Mouse (Mus musculus): ENCODE data around the gene Zfp597. TPM values are rescaled to one million over a fixed set of nuclear protein-coding genes. Genes with fewer than 3 reads are reported as not detected.

Zfp597 gene
- 15.1 TPM for polyA plus RNA-seq (2017; shearing (Covaris generic))

DNA sequence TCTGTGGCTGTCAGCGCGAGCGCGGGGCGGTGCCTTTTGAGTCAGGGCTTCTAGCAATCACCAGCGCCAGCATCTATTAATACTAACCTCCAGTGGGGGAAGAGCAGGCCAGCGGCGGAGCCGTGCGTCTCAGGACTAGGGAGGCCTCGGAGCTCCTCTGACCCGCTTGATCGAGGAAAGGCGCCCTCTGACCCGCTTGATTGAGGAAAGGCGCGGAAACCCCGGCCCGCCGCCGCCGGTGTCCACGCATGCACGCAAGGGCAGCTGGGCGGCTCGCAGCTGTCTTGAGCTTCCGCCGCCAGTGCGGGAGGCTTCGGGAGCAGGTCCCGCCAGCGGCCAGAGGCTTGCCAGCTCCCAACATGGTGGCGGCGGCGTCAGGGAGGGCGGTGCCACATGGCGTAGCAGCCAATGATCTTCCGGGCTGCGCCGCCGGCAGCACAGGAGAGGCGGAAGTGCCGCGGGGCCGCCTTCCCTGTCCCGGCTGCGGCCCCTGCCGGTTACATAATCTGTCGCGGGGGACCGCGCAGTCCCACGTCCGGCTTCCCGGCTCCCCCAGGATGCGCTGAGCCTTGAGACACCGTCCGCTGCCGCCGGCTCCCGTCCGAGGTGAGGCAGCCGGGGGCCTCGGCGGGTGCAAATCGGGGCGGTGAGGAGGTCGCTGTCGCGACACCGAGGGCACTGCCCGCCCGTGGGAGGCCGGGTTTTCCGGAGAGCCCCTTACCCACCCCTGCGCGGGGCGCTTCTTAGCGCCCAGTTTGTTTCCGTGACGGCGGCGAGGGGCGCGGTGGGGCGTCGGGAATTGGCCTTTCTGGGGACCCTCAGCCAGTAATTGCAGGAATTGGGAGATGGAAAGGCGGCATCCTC is at the start of gene Zfp597, which contains the start of gene Gm20695:
TSS of gene Zfp597 (minus strand) at position 361 of the 864 bp plus-strand sequence.
TSS of gene Gm20695 (plus strand) at position 448 of the 864 bp plus-strand sequence.

GRCm38 (mm10) chr16:3908537-3909111 is 24.3 kb upstream of the Zfp597 start, which contains the start of the genes 1700037C18Rik and Cluap1:
TSS of gene 1700037C18Rik (minus strand) at chr16:3908689.
TSS of gene Cluap1 (plus strand) at chr16:3908801.

GRCm38 (mm10) chr16:3872216-3873047 is 11.9 kb downstream of the Zfp597 start, which contains the start of gene Naa60:
TSS of gene Naa60 (plus strand) at chr16:3872375.

DNA sequence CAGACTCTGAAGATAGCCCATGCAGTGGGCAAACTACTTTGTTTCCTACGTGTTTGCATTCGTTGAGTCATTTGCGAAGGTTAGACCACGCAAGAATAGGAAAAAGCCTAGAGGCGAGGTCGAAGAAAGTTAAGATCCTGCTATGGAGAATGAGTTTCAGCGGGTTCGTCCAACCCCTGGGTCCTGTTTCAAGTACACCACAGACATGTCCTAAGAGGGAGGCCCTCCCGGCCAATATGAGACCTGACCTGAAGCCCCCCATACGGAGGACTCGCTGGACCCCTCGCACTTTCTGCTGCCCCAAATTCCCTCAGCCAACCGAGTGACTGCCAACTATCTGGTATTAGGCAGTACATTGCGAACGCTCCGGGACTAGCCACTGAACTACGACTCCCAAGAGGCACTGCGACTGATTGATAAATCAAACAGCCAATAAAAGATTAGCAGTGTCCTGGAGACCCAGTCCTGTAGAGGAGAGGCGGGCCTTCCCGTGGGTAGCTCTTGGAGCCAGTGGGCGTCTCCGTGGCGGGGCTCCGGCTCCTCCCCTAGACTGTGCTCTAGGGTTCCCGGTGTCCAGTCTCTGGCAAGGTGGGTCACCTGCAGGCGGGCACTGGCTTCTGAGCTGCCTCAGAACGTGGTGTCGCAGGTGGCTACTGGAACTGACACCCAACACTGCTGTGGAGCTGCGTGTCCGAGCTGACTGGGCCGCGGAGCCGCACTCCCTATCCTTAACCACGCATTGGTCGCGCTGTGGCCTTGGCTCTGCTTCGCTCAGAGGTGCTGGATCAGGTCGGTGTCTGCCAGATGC is 37.4 kb downstream of the Zfp597 start, which contains the start of gene Zfp174:
TSS of gene Zfp174 (plus strand) at position 558 of the 808 bp plus-strand sequence.

DNA sequence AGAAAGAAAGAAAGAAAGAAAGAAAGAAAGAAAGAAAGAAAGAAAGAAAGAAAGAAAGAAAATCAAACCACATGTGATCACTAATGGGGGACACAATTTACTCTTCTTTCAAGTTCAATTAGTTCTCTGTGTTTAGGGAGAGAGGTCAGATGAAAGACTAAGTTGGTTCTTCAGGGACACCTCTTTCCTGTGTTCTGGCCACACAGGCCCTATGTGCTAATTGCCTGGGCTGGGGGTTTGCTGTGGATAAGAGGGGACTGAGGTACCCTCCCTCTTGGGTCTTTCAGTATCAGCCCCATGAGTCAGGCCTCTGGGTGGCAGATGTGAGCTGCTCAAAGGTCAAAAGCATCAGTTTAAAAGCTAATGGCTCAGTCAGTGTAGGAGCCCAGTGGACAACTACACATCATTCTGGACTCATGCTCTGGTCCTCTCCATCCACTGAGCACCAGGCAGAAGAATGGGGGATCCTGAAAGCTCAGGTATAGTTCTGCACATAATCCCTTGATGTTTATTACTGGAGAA is 53.7 kb downstream of the Zfp597 start, which contains the start of gene Olfr15:
TSS of gene Olfr15 (plus strand) at position 291 of the 522 bp plus-strand sequence.

Other genes starting within 250 kb of the Zfp597 start
- not detected for gene Mefv, start 166.5 kb downstream of the Zfp597 start, polyA plus RNA-seq (2017; shearing (Covaris generic))
- gene Zfp263, start 140.5 kb downstream of the Zfp597 start, polyA plus RNA-seq (2017; shearing (Covaris generic)): 65.1 TPM
- not detected for gene Olfr15, start 53.7 kb downstream of the Zfp597 start, polyA plus RNA-seq (2017; shearing (Covaris generic))
- gene Zfp174, start 37.3 kb downstream of the Zfp597 start, polyA plus RNA-seq (2017; shearing (Covaris generic)): 0.84 TPM
- gene Naa60, start 12.2 kb downstream of the Zfp597 start, polyA plus RNA-seq (2017; shearing (Covaris generic)): 140 TPM
- gene Gm20695, start 87 bp upstream of the Zfp597 start, polyA plus RNA-seq (2017; shearing (Covaris generic)): not detected
- gene 1700037C18Rik, start 24.1 kb upstream of the Zfp597 start, polyA plus RNA-seq (2017; shearing (Covaris generic)): 10.6 TPM
- 37.5 TPM for gene Cluap1, start 24.2 kb upstream of the Zfp597 start, polyA plus RNA-seq (2017; shearing (Covaris generic))
- gene Nlrc3, start 92.1 kb upstream of the Zfp597 start, polyA plus RNA-seq (2017; shearing (Covaris generic)): 93.6 TPM
- 44.9 TPM for gene Slx4, start 119.2 kb upstream of the Zfp597 start, polyA plus RNA-seq (2017; shearing (Covaris generic))
- 4.9 TPM for gene Dnase1, start 152.4 kb upstream of the Zfp597 start, polyA plus RNA-seq (2017; shearing (Covaris generic))
- gene Trap1, start 193.3 kb upstream of the Zfp597 start, polyA plus RNA-seq (2017; shearing (Covaris generic)): 74.7 TPM